Mouse (Mus musculus): Measurements from ENCODE around the gene Dnaic2.

DNA sequence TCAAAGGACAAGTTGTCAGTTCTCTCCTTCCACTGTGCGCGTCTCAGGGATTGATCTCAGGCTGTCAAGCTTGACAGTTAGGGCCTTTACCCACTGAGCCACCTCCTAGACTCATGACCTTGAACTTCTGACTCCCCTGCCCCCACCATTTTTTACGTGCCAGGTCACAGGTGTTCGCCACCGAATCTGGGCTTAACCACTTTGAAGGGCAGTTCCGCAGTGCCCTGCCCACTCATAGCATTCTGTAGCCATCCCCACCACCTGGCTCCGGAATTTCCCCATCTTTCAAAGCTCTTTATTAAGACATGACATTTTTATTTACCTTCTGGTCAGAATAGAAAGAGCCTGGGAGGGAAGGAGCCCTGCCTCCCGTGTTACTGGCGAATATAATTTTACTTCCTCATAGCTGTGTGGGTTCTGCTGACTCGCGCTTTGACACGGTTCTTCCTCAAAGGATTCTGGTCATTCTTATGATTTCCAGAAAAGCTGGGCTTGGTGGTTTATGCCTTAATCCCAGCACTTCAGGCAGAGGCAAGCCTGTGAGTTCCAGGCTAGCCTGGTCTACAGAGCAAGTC lies 20.4 kb downstream of the Dnaic2 start:
- no peak for TF ChIP-seq CTCF (IDR thresholded peaks at IDR 0.05; ENCODE audit: low read depth, low read length)
- no peak for TF ChIP-seq POLR2A (IDR thresholded peaks at IDR 0.05; ENCODE audit: insufficient read depth, low read length)
